Mouse (Mus musculus) frontal cortex, adult (tissue): ENCODE results near the gene Cacng6.
"Not testable (repeated sequence)": the region's sequence is repeated elsewhere in the genome, so short reads cannot be mapped to it uniquely, and the experiment has no call there.

Experiments
- ATAC-seq: cut with Nextera tagmentation; 2 replicates; pipeline ENCODE4 v1.9.2; 2017; ENCODE audit warnings: mild to moderate bottlenecking, moderate library complexity, mixed read lengths; ENCODE audit not compliant: low TSS enrichment

Gene Cacng6

GRCm38 (mm10) chr7:3423895-3424294 lies at the start of gene Cacng6:
Cacng6 (plus strand) TSS chr7:3424195.
- ATAC-seq: no peak

GRCm38 (mm10) chr7:3376831-3377230 lies 47.2 kb upstream of the Cacng6 start:
- no peak for ATAC-seq

- no peak for ATAC-seq
Measured at GRCm38 (mm10) chr7:3382123-3382522, 41.9 kb upstream of the Cacng6 start.

GRCm38 (mm10) chr7:3384807-3385319 lies 39.1 kb upstream of the Cacng6 start:
- ATAC-seq: no peak

- ATAC-seq: no peak
Measured at GRCm38 (mm10) chr7:3386036-3386730, 37.8 kb upstream of the Cacng6 start.

GRCm38 (mm10) chr7:3387761-3388160 lies 36.2 kb upstream of the Cacng6 start:
- ATAC-seq: no peak

- no peak for ATAC-seq
Measured at GRCm38 (mm10) chr7:3388885-3389284, 35.1 kb upstream of the Cacng6 start.

GRCm38 (mm10) chr7:3389444-3390412 lies 34.3 kb upstream of the Cacng6 start:
- ATAC-seq: no peak

GRCm38 (mm10) chr7:3390413-3391080 lies 33.4 kb upstream of the Cacng6 start, which contains the start of gene Cacng8:
Cacng8 (plus strand) TSS chr7:3390683.
- ATAC-seq: 0 out of 2 replicates have a peak, but pooled peaks have one; percentile 20

GRCm38 (mm10) chr7:3391081-3391451 lies 32.9 kb upstream of the Cacng6 start:
- ATAC-seq: no peak

GRCm38 (mm10) chr7:3391809-3392208 lies 32.2 kb upstream of the Cacng6 start:
- ATAC-seq: no peak

- no peak for ATAC-seq
Measured at GRCm38 (mm10) chr7:3397355-3397754, 26.6 kb upstream of the Cacng6 start.

- no peak for ATAC-seq
Measured at GRCm38 (mm10) chr7:3397797-3398196, 26.2 kb upstream of the Cacng6 start.

- not testable (repeated sequence) for ATAC-seq
Measured at GRCm38 (mm10) chr7:3398363-3398762, 25.6 kb upstream of the Cacng6 start.

- ATAC-seq: no peak
Measured at GRCm38 (mm10) chr7:3399937-3400336, 24.1 kb upstream of the Cacng6 start.

- ATAC-seq: no peak
Measured at GRCm38 (mm10) chr7:3409729-3410520, 14.1 kb upstream of the Cacng6 start.

GRCm38 (mm10) chr7:3411160-3411941 lies 12.6 kb upstream of the Cacng6 start:
- ATAC-seq: peak; percentile 87

- ATAC-seq: peak; percentile 60
Measured at GRCm38 (mm10) chr7:3412036-3412435, 12.0 kb upstream of the Cacng6 start.

GRCm38 (mm10) chr7:3414888-3415287 lies 9.1 kb upstream of the Cacng6 start:
- ATAC-seq: no peak

- no peak for ATAC-seq
Measured at GRCm38 (mm10) chr7:3415378-3415777, 8.6 kb upstream of the Cacng6 start.
